Mouse (Mus musculus): Measurements from ENCODE around the gene Ccna1.

The Ccna1 gene

DNA sequence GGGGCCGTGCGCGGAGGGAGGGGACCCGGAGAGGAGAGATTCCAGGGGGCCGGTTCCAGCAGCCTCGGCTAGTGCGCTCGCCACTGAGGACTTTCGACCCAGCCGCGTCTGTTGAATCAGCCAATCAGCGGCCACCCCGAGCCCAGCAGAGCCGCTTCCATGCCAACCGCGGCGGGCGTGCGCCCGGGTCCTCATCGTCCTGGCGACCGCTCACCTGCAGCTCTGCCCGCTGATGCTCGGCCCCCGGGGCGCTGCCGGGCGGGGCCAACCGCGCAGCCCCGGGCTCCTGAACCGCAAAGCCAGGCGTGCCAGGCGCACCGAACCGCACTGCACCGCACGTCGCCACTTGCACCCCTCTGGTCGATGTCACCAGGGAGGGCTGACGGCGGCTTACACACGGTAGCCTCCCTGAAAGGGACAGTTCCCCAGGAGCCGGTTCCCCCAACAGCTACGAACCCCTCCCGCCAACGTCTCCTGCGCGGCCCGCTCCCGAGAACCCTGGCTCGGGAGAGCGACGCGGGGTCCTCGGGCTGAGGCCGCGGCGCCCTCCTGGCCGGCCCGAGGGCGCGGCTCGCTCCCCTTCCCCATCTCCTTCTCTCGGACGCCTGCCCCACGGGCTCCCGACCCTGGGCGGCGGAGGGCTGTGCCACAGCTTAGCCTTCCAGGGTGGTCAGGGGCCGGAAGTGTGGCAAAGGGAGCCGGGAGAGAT, at the start of gene Ccna1:
Gene Ccna1, minus strand, starts transcription at position 464 of the 709 bp plus-strand sequence.
- DNase-seq (ENCODE audit: extremely low spot score, low spot score), result peak; percentile 85

DNA sequence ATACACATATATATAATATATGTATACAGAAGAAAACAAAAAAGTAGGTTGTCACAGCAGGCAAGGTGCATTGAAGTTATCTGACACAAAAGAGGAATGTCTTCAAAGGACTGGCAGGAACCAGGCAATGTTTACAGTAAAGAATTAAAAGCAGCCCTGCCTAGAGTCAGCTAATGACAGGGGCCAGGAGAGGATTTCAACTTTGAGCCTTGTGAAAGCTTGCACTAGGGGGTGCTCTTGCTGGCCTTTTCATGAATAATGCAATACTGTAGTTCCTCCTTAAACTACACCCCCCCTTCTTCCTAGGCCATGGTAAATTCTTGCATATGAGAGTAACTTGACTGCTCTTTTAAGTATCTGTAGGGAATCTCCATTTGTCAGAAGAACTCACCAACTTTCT, 45.8 kb upstream of the Ccna1 start:
- DNase-seq (ENCODE audit: extremely low spot score, low spot score), result no peak

DNA sequence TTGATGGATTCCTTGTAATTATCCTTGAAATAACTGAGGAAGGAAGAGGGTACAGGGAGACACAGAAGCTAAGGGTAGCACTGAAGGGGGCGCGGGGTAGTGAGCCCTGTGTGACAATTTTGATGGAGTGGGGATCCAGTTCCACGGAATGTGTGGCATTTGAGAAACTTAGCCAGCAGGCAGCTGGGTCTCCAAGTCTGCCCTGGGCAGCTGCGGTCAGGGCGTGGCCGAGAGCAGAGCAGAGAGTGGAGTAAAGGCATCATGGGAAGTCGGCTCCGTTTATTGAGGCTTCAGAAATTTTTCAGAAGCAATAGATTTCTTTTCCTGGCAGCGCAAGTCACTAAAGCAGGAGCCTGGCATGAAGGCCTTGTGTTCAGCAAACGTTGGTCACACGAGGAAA, 43.7 kb upstream of the Ccna1 start:
- no peak for DNase-seq (ENCODE audit: extremely low spot score, low spot score)

DNA sequence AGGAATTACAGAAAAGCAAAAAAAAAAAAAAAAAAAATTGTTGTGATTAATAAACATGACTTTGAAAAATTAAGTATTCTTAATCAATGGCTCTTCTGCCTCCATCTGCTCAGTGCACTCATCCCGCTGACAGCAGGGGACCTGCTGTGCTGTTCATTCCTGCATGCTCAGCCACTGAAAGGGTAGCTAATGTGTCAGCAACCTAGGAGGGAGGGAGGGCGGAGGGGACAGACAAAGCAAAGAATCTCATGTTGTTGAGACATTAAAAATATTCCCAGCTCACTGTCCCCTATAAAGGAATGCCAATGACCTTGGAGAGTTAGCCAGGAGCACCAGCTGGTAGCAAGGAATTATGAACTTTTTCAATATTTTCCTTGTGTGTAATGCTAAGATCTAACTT, 42.7 kb upstream of the Ccna1 start:
- no peak for DNase-seq (ENCODE audit: extremely low spot score, low spot score)

DNA sequence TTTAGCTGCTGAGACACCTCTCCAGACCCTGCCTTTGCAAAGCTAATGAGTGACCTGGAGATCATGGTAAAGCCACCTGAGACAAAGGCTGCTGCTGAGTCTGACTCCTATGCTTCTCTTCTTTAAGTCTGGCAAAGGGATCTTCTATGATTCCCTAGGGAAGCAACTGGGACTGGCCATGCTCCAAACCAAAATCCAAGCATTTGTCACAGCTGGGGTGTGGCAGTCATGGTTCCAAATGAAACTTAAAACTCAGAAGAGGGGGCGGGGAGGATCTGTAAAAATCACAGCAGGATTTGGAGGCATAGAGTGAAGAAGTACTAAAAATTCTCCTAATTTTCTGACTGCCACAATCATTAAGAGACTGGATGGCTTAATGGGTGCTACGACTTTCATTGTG, 41.9 kb upstream of the Ccna1 start:
- DNase-seq (ENCODE audit: extremely low spot score, low spot score), result no peak

DNA sequence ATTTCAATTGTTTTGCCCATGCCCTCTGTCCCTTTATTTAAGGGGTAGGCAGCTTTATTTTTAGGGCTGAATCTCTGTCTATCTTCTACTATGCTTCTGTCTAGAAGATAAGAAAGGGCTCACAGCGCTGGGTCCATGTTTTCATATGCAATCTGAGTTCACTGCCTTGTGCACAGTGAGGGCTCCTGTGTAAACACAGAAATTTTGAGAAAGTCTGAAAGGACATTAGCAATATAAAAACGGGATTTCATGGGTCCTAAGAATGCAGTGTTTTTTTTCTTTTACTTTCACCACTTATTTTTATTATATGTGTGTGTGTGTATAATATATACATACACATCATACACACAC, 41.3 kb upstream of the Ccna1 start:
- no peak for DNase-seq (ENCODE audit: extremely low spot score, low spot score)

DNA sequence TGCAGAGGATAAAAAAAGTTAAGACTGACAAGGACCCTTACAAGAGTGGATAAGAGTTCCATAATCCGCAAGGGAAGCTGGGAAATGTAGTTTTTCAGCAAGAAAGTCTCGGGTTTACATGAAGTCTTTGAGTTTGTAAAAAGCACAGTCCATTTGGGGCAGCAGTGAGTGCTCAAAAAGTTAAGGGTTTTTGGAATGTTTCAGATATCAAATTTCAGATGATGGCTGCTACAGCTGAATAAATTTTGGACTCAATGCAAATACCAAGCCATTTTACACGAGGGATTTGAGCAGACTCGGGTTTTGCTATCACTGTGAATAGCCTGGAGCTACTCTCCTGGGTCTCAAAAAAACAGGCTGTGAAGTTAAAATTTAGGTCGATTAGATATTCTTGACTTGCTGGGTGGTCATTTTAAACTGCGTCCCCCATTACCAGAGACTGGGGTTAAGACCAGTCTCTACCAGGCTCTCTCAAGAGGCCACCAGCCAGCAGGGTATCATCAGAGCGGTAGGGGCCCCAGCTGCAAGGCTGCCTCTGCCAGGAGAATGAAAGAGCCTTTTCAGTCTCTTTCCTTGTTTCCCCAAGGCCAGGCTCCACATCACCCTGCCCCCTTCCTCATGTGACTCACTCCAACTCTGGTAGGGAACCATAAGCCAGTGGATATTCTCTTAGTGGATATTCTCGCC, 40.8 kb upstream of the Ccna1 start:
- DNase-seq (ENCODE audit: extremely low spot score, low spot score), result peak; percentile 50

DNA sequence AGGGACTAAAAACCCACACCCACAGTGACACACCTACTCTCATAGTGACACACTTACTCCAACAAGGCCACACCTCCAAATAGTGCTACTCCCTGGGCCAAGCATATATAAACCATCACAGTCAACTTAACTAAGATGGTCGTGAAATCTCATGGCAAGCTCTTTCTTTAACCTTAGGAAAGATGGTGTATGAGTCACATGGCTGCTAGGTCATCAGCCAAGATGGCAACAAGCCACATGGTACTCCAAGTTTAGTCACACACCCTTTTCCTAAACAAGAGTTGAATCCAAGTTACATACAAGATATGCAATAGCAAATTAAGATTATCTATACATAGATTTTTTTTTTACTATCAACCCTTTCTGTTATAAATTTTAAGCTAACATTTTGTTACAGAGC, 37.9 kb upstream of the Ccna1 start:
- DNase-seq (ENCODE audit: extremely low spot score, low spot score), result no peak

DNA sequence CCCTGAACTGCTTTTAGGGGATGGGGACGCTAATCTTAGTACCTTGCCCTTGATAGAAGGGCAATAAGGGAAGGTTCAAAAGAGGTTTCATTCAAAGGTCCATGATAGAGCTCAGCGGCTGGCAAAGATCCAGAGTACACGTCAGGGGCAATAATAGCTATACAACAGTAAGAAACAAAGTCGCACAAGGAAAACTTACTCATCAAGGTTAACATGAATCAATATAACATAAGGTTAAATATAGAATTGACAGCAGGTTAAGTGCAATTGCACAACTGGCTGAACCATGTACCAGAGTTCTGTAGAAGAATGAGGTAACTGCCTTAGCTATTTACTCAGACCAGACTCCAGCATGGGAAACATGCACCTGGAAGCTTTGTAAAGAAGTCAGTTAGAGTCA, 34.0 kb upstream of the Ccna1 start:
- no peak for DNase-seq (ENCODE audit: extremely low spot score, low spot score)

DNA sequence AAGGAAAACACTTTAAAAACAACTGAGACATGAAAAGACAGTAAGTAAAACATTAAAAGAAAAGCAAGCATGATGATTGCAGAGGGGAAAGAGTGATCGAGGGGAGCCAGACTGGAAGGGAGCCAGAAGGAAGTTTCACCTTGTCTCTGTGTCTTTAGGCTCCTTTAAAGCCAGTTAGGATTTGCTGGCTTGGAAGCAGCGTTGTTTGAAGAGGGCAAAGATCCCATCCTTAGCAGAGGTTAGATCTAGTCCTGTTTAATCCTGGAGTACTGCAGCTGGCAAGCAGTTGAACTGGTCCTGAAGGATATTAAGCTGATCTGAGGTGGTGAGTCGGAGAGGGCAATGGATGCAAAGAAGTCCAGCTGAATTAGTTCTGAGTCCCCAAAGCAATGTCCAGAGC, 33.5 kb upstream of the Ccna1 start:
- DNase-seq (ENCODE audit: extremely low spot score, low spot score), result no peak

DNA sequence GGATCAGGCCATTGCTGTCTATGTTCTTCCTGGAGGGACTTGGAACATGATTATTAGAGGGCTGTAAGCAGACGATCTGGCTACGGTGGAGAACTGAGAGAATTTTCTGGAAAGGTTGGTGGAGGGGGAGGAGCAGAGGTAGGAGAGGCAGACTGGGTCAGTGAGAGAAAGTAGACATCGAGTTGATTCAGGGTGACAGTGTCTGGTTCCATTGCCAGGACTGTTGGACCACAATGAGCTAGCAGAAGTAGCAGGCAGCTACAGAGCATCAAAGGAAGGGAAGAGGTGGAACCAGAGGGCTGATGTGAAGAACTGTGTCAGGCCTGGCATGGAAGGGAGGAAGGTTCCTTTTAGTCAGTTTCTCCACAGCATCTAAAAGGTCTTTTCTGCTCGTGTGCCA, 33.1 kb upstream of the Ccna1 start:
- no peak for DNase-seq (ENCODE audit: extremely low spot score, low spot score)

DNA sequence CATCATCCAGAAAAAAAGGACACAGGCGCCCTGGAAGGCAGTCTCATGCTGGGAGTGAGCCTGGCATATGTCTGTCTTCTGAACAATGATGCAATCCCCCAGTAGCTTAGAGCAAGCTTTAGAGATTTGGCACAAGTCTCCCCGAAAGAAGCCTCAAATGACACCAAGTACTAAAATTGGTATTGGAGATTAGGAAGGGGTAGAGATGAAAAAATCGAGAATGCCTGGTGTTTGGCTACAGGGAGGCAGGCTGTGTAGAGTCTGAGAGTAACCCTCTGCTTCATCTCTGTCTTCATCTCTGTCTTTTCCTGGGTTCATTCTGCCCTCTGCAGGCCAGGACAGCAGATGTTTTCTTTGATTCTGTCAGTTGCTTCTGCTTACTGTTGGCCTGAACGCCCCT, 32.1 kb upstream of the Ccna1 start:
- DNase-seq (ENCODE audit: extremely low spot score, low spot score), result no peak

DNA sequence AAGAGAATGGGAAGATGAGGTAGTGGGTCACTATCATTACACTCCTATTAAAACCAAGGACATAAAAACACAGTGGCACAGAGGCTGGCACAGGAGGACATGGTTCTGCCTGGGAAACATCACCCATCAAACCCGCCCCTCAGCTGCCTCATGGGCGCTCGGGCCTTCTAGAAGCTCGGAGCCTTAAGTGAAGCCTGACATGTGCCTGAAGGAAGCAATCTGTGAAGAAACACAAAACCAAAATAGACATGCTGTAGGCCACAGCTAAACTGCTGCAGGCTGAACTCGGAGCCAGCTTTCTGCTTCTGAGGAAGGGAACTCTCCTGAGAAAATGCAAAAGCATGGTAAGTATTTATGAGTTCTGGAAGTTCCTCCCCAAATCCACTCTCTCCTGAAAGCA, 31.6 kb upstream of the Ccna1 start:
- DNase-seq (ENCODE audit: extremely low spot score, low spot score), result no peak

DNA sequence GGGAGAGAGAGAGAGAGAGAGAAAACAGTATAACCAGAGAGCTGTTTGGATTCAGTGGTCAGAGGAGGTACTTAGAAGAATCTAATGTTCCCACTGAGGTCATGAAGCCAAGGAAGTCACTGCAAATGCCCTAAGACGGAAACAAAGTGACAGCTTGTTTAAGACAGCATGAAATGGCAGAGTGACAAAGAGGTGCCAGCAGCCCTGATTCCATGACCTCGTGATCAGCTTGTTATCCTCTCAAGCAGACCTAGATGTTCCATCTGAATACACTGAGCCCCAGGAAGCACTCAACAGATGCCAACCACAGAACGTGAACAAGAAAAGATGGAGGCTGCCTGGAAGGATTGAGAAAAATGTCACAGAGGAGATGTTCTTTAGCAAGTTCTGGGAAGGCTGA, 30.4 kb upstream of the Ccna1 start:
- no peak for DNase-seq (ENCODE audit: extremely low spot score, low spot score)

DNA sequence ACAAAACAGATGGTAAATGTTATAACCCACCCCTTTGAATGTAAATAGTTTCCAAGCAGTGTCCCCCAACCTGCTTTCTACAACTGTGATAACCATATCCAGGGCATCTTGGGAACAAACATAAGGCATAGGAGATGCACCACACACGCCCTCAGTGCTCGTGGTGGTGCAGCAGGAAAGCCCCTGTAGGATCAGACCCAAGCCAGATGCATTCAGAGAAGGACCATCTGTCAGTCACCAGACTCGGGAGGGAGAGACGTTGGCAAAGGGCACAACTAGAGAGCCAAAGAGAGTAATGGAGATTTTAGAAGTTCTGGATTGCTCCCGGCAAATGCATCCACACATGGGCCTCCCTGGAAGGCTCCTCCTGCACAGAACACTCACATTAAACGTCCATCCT, 29.5 kb upstream of the Ccna1 start:
- DNase-seq (ENCODE audit: extremely low spot score, low spot score), result no peak

DNA sequence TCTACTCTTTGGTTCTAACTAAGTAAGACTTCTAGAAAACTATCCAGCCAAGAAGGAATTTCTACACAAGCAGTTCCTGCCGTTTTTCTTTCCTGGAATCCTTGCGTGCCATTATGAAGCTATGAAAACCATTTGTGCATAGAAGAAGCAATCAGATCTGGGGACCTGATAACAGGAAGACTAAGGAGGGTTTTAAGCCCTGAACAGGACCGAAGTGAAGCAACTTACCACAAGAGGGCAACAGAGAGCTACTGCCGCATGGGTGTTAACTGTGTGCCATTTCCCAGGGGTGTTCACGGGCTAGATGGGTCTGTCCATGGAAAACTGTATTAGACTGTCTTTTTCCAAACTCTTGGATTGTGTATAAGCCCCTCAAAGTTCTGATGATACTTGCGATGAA, 24.8 kb upstream of the Ccna1 start:
- DNase-seq (ENCODE audit: extremely low spot score, low spot score), result peak; percentile 70

DNA sequence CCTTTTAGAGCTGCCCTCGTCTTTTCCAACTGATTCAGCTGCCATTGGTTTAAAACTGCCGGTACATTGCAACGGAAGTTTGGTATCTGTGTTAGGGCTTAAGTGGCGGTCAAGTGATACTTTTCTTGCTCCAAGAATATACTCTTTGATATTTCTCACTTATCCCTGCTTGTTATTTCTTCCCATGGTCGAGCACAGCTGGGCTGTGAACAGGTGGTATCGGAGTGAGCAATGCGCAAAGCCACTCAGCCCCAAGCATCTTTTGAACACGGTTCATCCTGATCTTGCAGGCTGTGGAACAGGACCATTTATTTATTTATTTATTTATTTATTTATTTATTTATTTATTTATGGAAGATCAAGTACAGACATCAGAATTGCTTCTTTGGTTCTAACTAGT, 24.3 kb upstream of the Ccna1 start:
- no peak for DNase-seq (ENCODE audit: extremely low spot score, low spot score)

DNA sequence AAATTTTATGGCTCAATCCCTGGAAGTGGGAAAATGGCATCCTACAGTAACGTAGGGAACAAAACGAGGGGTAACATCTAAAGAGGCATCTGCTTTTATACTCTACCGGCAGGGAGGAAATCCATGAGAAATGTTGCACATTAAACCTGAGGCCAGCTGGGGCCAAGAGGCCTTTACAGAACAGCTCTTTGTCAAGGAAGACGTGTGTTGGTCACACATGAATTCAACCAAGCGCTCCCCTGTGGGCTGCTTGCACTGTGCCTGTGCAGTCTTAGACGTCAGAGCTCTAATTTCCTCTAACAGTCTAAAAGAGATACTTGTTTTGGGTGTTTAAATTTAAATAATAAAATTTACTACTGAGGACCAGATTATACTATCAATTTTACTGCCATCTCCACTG, 22.9 kb upstream of the Ccna1 start:
- peak; percentile 34 for DNase-seq (ENCODE audit: extremely low spot score, low spot score)

DNA sequence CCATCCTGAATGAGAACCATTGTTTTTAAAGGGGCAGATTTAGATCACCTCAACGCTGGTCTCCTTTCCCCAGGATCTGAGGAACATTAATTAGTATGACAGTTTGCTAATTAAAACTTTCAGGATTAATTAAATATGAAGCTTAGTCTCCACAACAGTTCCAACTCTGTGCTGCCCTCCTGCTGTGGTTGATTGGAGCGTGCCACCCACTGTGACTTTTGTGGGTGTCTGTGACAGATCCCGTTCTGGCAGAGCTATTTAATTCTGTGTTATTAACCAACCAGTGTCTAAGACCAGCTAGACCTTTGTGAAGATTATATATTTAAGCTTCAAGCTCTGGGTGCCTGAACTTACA, 20.0 kb upstream of the Ccna1 start:
- no peak for DNase-seq (ENCODE audit: extremely low spot score, low spot score)

DNA sequence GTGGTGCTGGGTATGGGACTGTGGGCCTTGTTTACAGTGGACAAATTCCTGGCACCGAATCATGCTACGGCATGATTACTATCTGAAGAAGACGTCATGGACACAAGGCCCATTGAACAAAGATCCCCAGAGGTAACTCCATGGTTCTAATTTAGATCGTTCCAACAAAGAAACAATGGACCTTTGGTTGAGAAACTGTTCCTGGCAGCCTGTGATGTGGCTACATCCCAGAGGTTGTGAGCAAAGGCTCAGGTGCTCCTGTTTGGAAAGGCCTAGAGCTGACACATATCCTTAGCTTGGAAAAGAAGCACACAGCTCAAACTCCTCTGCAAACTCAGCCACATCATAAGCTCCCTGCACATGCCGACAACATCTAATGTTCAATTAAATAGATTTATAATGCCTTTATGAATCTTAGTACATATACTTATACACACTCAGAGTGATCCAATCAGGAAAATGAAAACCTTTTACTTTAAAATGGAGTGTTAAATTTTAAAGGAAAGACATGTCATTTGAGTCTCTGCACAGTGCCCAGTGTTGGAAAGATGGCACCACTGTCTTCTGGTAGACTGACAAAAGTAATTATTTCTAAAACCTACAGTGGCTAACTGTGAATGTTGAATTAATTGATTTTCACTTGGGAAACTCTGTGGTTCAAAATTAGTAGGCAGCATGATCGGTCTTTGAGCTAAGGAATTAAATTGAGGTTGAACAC, 19.4 kb upstream of the Ccna1 start:
- DNase-seq (ENCODE audit: extremely low spot score, low spot score), result no peak

DNA sequence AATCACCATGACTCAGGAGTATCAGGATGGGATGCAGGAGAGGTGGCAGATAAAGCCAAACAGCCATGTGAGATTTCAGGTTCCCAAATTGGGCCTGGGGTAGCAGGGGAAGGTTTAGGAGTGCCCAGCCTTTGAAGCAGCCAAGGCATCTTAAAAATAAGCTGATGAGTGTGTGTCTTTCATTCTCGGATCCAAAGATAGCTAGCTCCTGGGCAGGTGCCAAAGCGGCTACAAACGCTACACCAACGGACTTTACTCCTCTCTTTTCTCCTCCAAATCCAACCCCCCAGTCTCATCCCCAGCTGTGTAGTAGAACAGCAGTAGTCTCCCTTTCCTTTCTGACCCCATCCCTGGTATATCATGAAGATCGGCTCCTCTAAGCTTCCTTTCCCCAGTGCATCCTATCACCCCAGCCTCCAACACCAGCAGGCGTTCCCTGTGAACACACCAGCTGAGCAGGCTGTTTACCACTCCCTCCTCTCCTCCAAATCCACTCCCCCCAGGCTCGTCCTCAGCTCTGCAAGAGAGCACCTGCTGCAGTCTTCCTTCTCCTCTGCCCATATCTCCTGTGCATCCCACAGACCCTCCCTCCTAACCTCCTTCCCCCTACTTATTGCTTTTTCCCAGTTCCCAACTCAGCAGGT, 12.6 kb upstream of the Ccna1 start:
- no peak for DNase-seq (ENCODE audit: extremely low spot score, low spot score)

DNA sequence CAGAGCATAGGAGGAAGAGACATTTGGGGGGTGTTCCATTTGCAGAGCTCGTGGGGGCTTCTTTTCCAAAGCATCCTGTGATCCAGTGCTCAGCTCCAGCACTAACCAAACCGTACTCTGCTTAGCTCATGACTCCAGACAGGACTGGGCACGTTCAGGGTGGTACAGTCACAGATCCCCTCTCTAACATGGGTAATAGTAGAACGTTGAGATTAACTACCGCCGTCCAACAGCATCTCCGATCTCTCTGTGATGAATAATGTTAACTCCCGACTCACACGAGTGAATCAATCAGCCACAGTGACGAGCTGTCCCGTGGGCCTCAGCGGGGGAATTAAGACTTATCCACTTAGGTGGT, 11.3 kb upstream of the Ccna1 start:
- DNase-seq (ENCODE audit: extremely low spot score, low spot score), result no peak

All from neural tube, embryonic 10.5 days (tissue).